Mouse (Mus musculus) hindbrain, embryonic 14.5 days (tissue): Measurements from ENCODE around the gene Gm13757. TPM values are rescaled to one million over a fixed set of nuclear protein-coding genes. Genes with fewer than 3 reads are reported as not detected.
"Not testable (repeated sequence)": the region's sequence is repeated elsewhere in the genome, so short reads cannot be mapped to it uniquely, and the experiment has no call there.

Source experiments
- ATAC-seq: fragments of 200-750 bp; cut with Nextera tagmentation; 2 replicates; pipeline ENCODE4 v1.8.0; 2017; ENCODE audit warnings: moderate number of reproducible peaks, mild to moderate bottlenecking, moderate TSS enrichment, moderate library complexity; ENCODE audit not compliant: low FRiP score
- DNase-seq: peaks from one replicate; pipeline ENCODE4 v3.0.0-alpha.2; 2015; ENCODE audit warnings: low spot score
- H3K27ac ChIP-seq: fragments of 300-500 bp; sonication (generic); 2 replicates; pipeline ENCODE4 v1.5.1; 2014; ENCODE audit warnings: mild to moderate bottlenecking, moderate library complexity
- H3K27me3 ChIP-seq: fragments of 300-500 bp; sonication (generic); 2 replicates; pipeline ENCODE4 v1.6.1; 2014; ENCODE audit warnings: mild to moderate bottlenecking, low read length, mixed read lengths; ENCODE audit not compliant: control insufficient read depth, insufficient read depth
- H3K36me3 ChIP-seq: fragments of 300-500 bp; sonication (generic); replicated peaks from 2 replicates; pipeline ENCODE4 v1.6.1; 2014; ENCODE audit not compliant: control insufficient read depth, insufficient read depth
- H3K4me1 ChIP-seq: fragments of 300-500 bp; sonication (generic); replicated peaks from 2 replicates; pipeline ENCODE4 v1.6.1; 2014; ENCODE audit warnings: antibody characterized with exemption, low read length, mixed read lengths; ENCODE audit not compliant: control insufficient read depth, insufficient read depth
- H3K4me2 ChIP-seq: fragments of 300-500 bp; sonication (generic); replicated peaks from 2 replicates; pipeline ENCODE4 v1.6.1; 2014; ENCODE audit warnings: mild to moderate bottlenecking, moderate library complexity
- H3K4me3 ChIP-seq: fragments of 300-500 bp; sonication (generic); replicated peaks from 2 replicates; pipeline ENCODE4 v1.5.1; 2014; ENCODE audit warnings: mild to moderate bottlenecking, low read length
- H3K9ac ChIP-seq: fragments of 300-500 bp; sonication (generic); 2 replicates; pipeline ENCODE4 v1.6.1; 2014
- H3K9me3 ChIP-seq: fragments of 300-500 bp; sonication (generic); 2 replicates; pipeline ENCODE4 v1.6.1; 2016; ENCODE audit warnings: low read length; ENCODE audit not compliant: control insufficient read depth
- WGBS: fragments of 180-500 bp; shearing (Covaris S2); extraction: QIAGEN DNeasy Blood & Tissue Kit; methylation state at CpG from one replicate; pipeline ENCODE4 v1.1.7; 2014; 5-methylcytosine and 5-hydroxymethylcytosine counted together
- polyA plus RNA-seq: library from polyadenylated mRNA; unstranded; fragments of >200 nt; fragmentation: Nextera tagmentation; extraction: Ambion mirVana; gene quantifications from 2 replicates; pipeline ENCODE4 v1.2.1, GENCODE M21; 2014

Gene Gm13757
- not detected in 2 replicates for polyA plus RNA-seq

- no peaks in the 10 kb centered on the region for H3K36me3 ChIP-seq
Measured at GRCm38 (mm10) chr2:88449031-88449430, at the start of gene Gm13757. Gene Gm13757, minus strand, starts transcription at chr2:88449131.

GRCm38 (mm10) chr2:88493020-88493419 is 44.1 kb upstream of the Gm13757 start, which contains the start of gene Olfr1185-ps1:
Gene Olfr1185-ps1, plus strand, starts transcription at chr2:88493320.
- no peak for ATAC-seq
- no peak within 1 kb of the TSS for H3K4me3 ChIP-seq
- no peaks in the 10 kb centered on the region for H3K36me3 ChIP-seq
- no peaks in the 10 kb centered on the region for H3K27me3 ChIP-seq
- H3K9ac ChIP-seq = no peak within 1 kb of the TSS
- no peaks in the 10 kb centered on the region for H3K9me3 ChIP-seq
- H3K4me2 ChIP-seq = no peak within 1 kb of the TSS
- DNase-seq = no peak
- 77% methylated on average over 2 of the region's 2 CpGs for WGBS
- H3K4me1 ChIP-seq = no peaks in the 10 kb centered on the region
- H3K27ac ChIP-seq = no peak within 1 kb of the TSS

More at GRCm38 (mm10) chr2:88449031-88449430, at the start of gene Gm13757:
- WGBS = 100% methylated on average over 1 of the region's 1 CpGs
- DNase-seq (no peak), ATAC-seq (no peak)
- H3K9ac ChIP-seq = no peak within 1 kb of the TSS
- H3K4me1 ChIP-seq = no peaks in the 10 kb centered on the region
- H3K27me3 ChIP-seq = no peaks in the 10 kb centered on the region
- H3K27ac ChIP-seq = no peak within 1 kb of the TSS
- no peak within 1 kb of the TSS for H3K4me3 ChIP-seq
- no peaks in the 10 kb centered on the region for H3K9me3 ChIP-seq
- H3K4me2 ChIP-seq = no peak within 1 kb of the TSS

- WGBS = 94% methylated on average over 2 of the region's 2 CpGs
- Histone ChIP-seq H3K27me3 (no peaks in the 10 kb centered on the region), H3K4me3 (no peak within 1 kb of the TSS), H3K36me3 (no peaks in the 10 kb centered on the region), H3K4me2 (no peak within 1 kb of the TSS), H3K9ac (no peak within 1 kb of the TSS), H3K27ac (no peak within 1 kb of the TSS), H3K4me1 (no peaks in the 10 kb centered on the region), H3K9me3 (no peaks in the 10 kb centered on the region)
- ATAC-seq (no peak), DNase-seq (no peak)
Measured at GRCm38 (mm10) chr2:88483298-88483697, 34.4 kb upstream of the Gm13757 start, which contains the start of gene Olfr1184. Gene Olfr1184, plus strand, starts transcription at chr2:88483598.

GRCm38 (mm10) chr2:88454567-88454966 is 5.6 kb upstream of the Gm13757 start, which contains the start of gene Olfr1183:
Gene Olfr1183, plus strand, starts transcription at chr2:88454867.
- not testable (repeated sequence) for DNase-seq, H3K27me3 ChIP-seq
- whole genome bisulfite sequencing = 81% methylated on average over 1 of the region's 1 CpGs

GRCm38 (mm10) chr2:88426071-88426470 is 22.9 kb downstream of the Gm13757 start, which contains the start of gene Olfr1181:
Gene Olfr1181, minus strand, starts transcription at chr2:88426171.
- no peak within 1 kb of the TSS for H3K4me3 ChIP-seq
- ATAC-seq (no peak), DNase-seq (no peak)
- no peaks in the 10 kb centered on the region for H3K4me1 ChIP-seq
- no peak within 1 kb of the TSS for H3K27ac ChIP-seq
- no peaks in the 10 kb centered on the region for H3K36me3 ChIP-seq
- no peaks in the 10 kb centered on the region for H3K9me3 ChIP-seq
- no peaks in the 10 kb centered on the region for H3K27me3 ChIP-seq
- 94% methylated on average over 1 of the region's 1 CpGs for WGBS
- no peak within 1 kb of the TSS for H3K9ac ChIP-seq
- no peak within 1 kb of the TSS for H3K4me2 ChIP-seq

More at GRCm38 (mm10) chr2:88454567-88454966, 5.6 kb upstream of the Gm13757 start, which contains the start of gene Olfr1183:
- not testable (repeated sequence) for H3K4me3 ChIP-seq, ATAC-seq, H3K9ac ChIP-seq, H3K9me3 ChIP-seq, H3K4me2 ChIP-seq, H3K36me3 ChIP-seq, H3K27ac ChIP-seq, H3K4me1 ChIP-seq

- Histone ChIP-seq H3K4me2 (no peak within 1 kb of the TSS), H3K4me3 (no peak within 1 kb of the TSS), H3K27ac (no peak within 1 kb of the TSS), H3K9ac (no peak within 1 kb of the TSS), H3K36me3 (no peaks in the 10 kb centered on the region), H3K9me3 (no peaks in the 10 kb centered on the region), H3K27me3 (no peaks in the 10 kb centered on the region), H3K4me1 (no peaks in the 10 kb centered on the region)
- no peak for ATAC-seq
- no peak for DNase-seq
- 85% methylated on average over 2 of the region's 2 CpGs for WGBS
Measured at GRCm38 (mm10) chr2:88419051-88419450, 29.9 kb downstream of the Gm13757 start, which contains the start of gene Olfr1180. Gene Olfr1180, minus strand, starts transcription at chr2:88419151.

- ATAC-seq = no peak
- WGBS = 91% methylated on average over 3 of the region's 3 CpGs
- Histone ChIP-seq H3K4me1 (no peaks in the 10 kb centered on the region), H3K27ac (no peak within 1 kb of the TSS), H3K9me3 (no peaks in the 10 kb centered on the region), H3K4me2 (no peak within 1 kb of the TSS), H3K9ac (no peak within 1 kb of the TSS), H3K4me3 (no peak within 1 kb of the TSS), H3K27me3 (no peaks in the 10 kb centered on the region), H3K36me3 (no peaks in the 10 kb centered on the region)
- no peak for DNase-seq
Measured at GRCm38 (mm10) chr2:88406353-88406752, 42.6 kb downstream of the Gm13757 start, which contains the start of gene Olfr1179. Gene Olfr1179, minus strand, starts transcription at chr2:88406453.

Other genes with a start within 250 kb of the Gm13757 start
- not detected in 2 replicates for gene Olfr1170, start 220.8 kb downstream of the Gm13757 start, polyA plus RNA-seq
- gene Olfr1173, start 169.3 kb downstream of the Gm13757 start, polyA plus RNA-seq = not detected in 2 replicates
- gene Olfr1174-ps, start 134.0 kb downstream of the Gm13757 start, polyA plus RNA-seq = not detected in 2 replicates
- gene Olfr1175-ps, start 121.9 kb downstream of the Gm13757 start, polyA plus RNA-seq = not detected in 2 replicates
- not detected in 2 replicates for gene Olfr1176, start 112.4 kb downstream of the Gm13757 start, polyA plus RNA-seq
- not detected in 2 replicates for gene Olfr1177-ps, start 102.6 kb downstream of the Gm13757 start, polyA plus RNA-seq
- gene Olfr1178, start 62.1 kb downstream of the Gm13757 start, polyA plus RNA-seq = not detected in 2 replicates
- not detected in 2 replicates for gene Olfr1179, start 42.7 kb downstream of the Gm13757 start, polyA plus RNA-seq
- not detected in 2 replicates for gene Olfr1180, start 30.0 kb downstream of the Gm13757 start, polyA plus RNA-seq
- not detected in 2 replicates for gene Olfr1181, start 23.0 kb downstream of the Gm13757 start, polyA plus RNA-seq
- gene Olfr1183, start 5.7 kb upstream of the Gm13757 start, polyA plus RNA-seq = not detected in 2 replicates
- gene Olfr1184, start 34.5 kb upstream of the Gm13757 start, polyA plus RNA-seq = not detected in 2 replicates
- gene Olfr1185-ps1, start 44.2 kb upstream of the Gm13757 start, polyA plus RNA-seq = not detected in 2 replicates
- gene Olfr1186, start 69.4 kb upstream of the Gm13757 start, polyA plus RNA-seq = not detected in 2 replicates
- gene Olfr1188, start 107.8 kb upstream of the Gm13757 start, polyA plus RNA-seq = not detected in 2 replicates
- gene Olfr1189, start 137.3 kb upstream of the Gm13757 start, polyA plus RNA-seq = not detected in 2 replicates
- not detected in 2 replicates for gene Olfr1191-ps1, start 191.4 kb upstream of the Gm13757 start, polyA plus RNA-seq
- gene Olfr1192-ps1, start 199.4 kb upstream of the Gm13757 start, polyA plus RNA-seq = not detected in 2 replicates
- gene Olfr1193, start 226.5 kb upstream of the Gm13757 start, polyA plus RNA-seq = not detected in 2 replicates
- gene Olfr1195, start 240.1 kb upstream of the Gm13757 start, polyA plus RNA-seq = not detected in 2 replicates